Mouse (Mus musculus) embryo, embryonic 10.5 days (tissue): Measurements from ENCODE around the gene Olfr765.
A peak's percentile ranks its signal among the peaks of the same experiment; 100 is the strongest.
"Not testable (repeated sequence)": the region's sequence is repeated elsewhere in the genome, so short reads cannot be mapped to it uniquely, and the experiment has no call there.

Source experiments
- DNase-seq: peaks from one replicate; pipeline ENCODE4 v3.0.0-alpha.2; 2015; ENCODE audit warnings: low spot score

Gene Olfr765

GRCm38 (mm10) chr10:129049898-129050297 lies at the start of gene Olfr765:
TSS of gene Olfr765 (minus strand) at chr10:129049998.
- DNase-seq = not testable (repeated sequence)

- DNase-seq = no peak
These were observed 49.5 kb upstream of the Olfr765 start, which contains the start of gene Olfr768 for GRCm38 (mm10) chr10:129099275-129099674. TSS of gene Olfr768 (minus strand) at chr10:129099375.

- DNase-seq = not testable (repeated sequence)
These were observed 33.0 kb upstream of the Olfr765 start, which contains the start of gene Olfr767 for GRCm38 (mm10) chr10:129082810-129083209. TSS of gene Olfr767 (minus strand) at chr10:129082910.

GRCm38 (mm10) chr10:129068877-129069276 lies 19.1 kb upstream of the Olfr765 start, which contains the start of gene Olfr766-ps1:
TSS of gene Olfr766-ps1 (minus strand) at chr10:129068977.
- no peak for DNase-seq

- no peak for DNase-seq
These were observed 10.0 kb downstream of the Olfr765 start, which contains the start of gene Olfr764-ps1 for GRCm38 (mm10) chr10:129039796-129040195. TSS of gene Olfr764-ps1 (minus strand) at chr10:129039896.

- no peak for DNase-seq
These were observed 21.5 kb downstream of the Olfr765 start for GRCm38 (mm10) chr10:129028343-129028742.

GRCm38 (mm10) chr10:129026018-129026662 lies 23.7 kb downstream of the Olfr765 start:
- peak; percentile 77 for DNase-seq

GRCm38 (mm10) chr10:129023319-129023718 lies 26.5 kb downstream of the Olfr765 start:
- DNase-seq = peak; percentile 2

GRCm38 (mm10) chr10:129014477-129014876 lies 35.3 kb downstream of the Olfr765 start:
- DNase-seq = no peak

- not testable (repeated sequence) for DNase-seq
These were observed 38.3 kb downstream of the Olfr765 start for GRCm38 (mm10) chr10:129011511-129011910.

- no peak for DNase-seq
These were observed 39.4 kb downstream of the Olfr765 start, which contains the start of gene Olfr763 for GRCm38 (mm10) chr10:129010288-129010841. TSS of gene Olfr763 (plus strand) at chr10:129010791.

GRCm38 (mm10) chr10:129004032-129004920 lies 45.5 kb downstream of the Olfr765 start:
- DNase-seq = no peak

GRCm38 (mm10) chr10:128996523-128997040 lies 53.2 kb downstream of the Olfr765 start:
- no peak for DNase-seq

- DNase-seq = no peak
These were observed 54.0 kb downstream of the Olfr765 start for GRCm38 (mm10) chr10:128995796-128996195.
